Mouse (Mus musculus) MEL (cell line): ENCODE results near the gene Fbxo2. TPM values are rescaled to one million over a fixed set of nuclear protein-coding genes. Genes with fewer than 3 reads are reported as not detected.

Experiments
- DNase-seq: peaks from one replicate; pipeline ENCODE4 v3.0.0; 2011; ENCODE audit warnings: low read depth, low spot score
- H3K27ac ChIP-seq: 2 replicates; pipeline ENCODE4 v1.5.1; 2012; ENCODE audit warnings: low read depth, mild to moderate bottlenecking, control low read depth, low read length, moderate library complexity; ENCODE audit not compliant: control insufficient read depth
- H3K27me3 ChIP-seq, 2 experiments: fragments of 150-350 bp in 1 of 2; sonication (generic) in 1 of 2; 2 replicates each; pipeline ENCODE4 v1.6.1; 2012; ENCODE audit warnings: low read length in 2 of 2, mild to moderate bottlenecking in 2 of 2, improper control_type of control experiment in 1 of 2, moderate library complexity in 1 of 2; ENCODE audit not compliant: insufficient read depth in 2 of 2, control insufficient read depth in 1 of 2
- H3K36me3 ChIP-seq, 2 experiments: 2 replicates each; pipeline ENCODE4 v1.6.1; 2012 to 2014; ENCODE audit warnings: low read length in 2 of 2, improper control_type of control experiment in 1 of 2, inconsistent platforms in 1 of 2, mild to moderate bottlenecking in 1 of 2; ENCODE audit not compliant: insufficient read depth in 2 of 2, control insufficient read depth in 1 of 2
- H3K4me1 ChIP-seq, 2 experiments: fragments of 150-350 bp in 1 of 2; sonication (generic) in 1 of 2; 2 replicates each; pipeline ENCODE4 v1.6.1; 2012; ENCODE audit warnings: low read length in 2 of 2, improper control_type of control experiment in 1 of 2, mild to moderate bottlenecking in 1 of 2; ENCODE audit not compliant: insufficient read depth in 2 of 2, control insufficient read depth in 1 of 2
- H3K4me3 ChIP-seq, 2 experiments: fragments of 150-350 bp in 1 of 2; sonication (generic) in 1 of 2; 2 replicates each; pipeline ENCODE4 v1.5.1; 2012; ENCODE audit warnings: low read depth in 2 of 2, low read length in 2 of 2, mild to moderate bottlenecking in 2 of 2, moderate library complexity in 2 of 2, control low read depth in 1 of 2, improper control_type of control experiment in 1 of 2; ENCODE audit not compliant: control insufficient read depth in 1 of 2, insufficient read depth in 1 of 2
- H3K79me2 ChIP-seq: 2 replicates; pipeline ENCODE4 v1.6.1; 2012; ENCODE audit warnings: mild to moderate bottlenecking, low read length, moderate library complexity; ENCODE audit not compliant: control insufficient read depth, poor library complexity, insufficient read depth
- H3K9ac ChIP-seq: 2 replicates; pipeline ENCODE4 v1.6.1; 2012; ENCODE audit warnings: low read depth, mild to moderate bottlenecking, control low read depth, low read length, moderate library complexity; ENCODE audit not compliant: control insufficient read depth, poor library complexity, severe bottlenecking
- H3K9me3 ChIP-seq: fragments of 150-350 bp; sonication (generic); replicated peaks from 2 replicates; pipeline ENCODE4 v1.6.1; 2012; ENCODE audit warnings: mild to moderate bottlenecking, low read length, improper control_type of control experiment, moderate library complexity; ENCODE audit not compliant: insufficient read depth
- CHD1 ChIP-seq: IDR thresholded peaks from 2 replicates; pipeline ENCODE4 v1.6.1; 2012; ENCODE audit warnings: low read depth, mild to moderate bottlenecking, inconsistent platforms, low read length, improper control_type of control experiment
- CHD2 ChIP-seq: IDR thresholded peaks from 2 replicates; pipeline ENCODE4 v1.6.1; 2011; ENCODE audit warnings: low read length, improper control_type of control experiment
- EP300 ChIP-seq, 2 experiments: IDR thresholded peaks; 2 replicates each; pipeline ENCODE4 v1.6.1; 2011; ENCODE audit warnings: improper control_type of control experiment in 2 of 2, low read length in 2 of 2, low read depth in 1 of 2, mild to moderate bottlenecking in 1 of 2
- ETS1 ChIP-seq: IDR thresholded peaks from 2 replicates; pipeline ENCODE4 v1.6.1; 2012; ENCODE audit warnings: low read depth, mild to moderate bottlenecking, inconsistent platforms, low read length, improper control_type of control experiment, moderate library complexity
- HCFC1 ChIP-seq: IDR thresholded peaks from 2 replicates; pipeline ENCODE4 v1.6.1; 2012; ENCODE audit warnings: low read depth, mild to moderate bottlenecking, inconsistent platforms, low read length, improper control_type of control experiment, moderate library complexity
- MAFK ChIP-seq: IDR thresholded peaks from 2 replicates; pipeline ENCODE4 v1.6.1; 2011; ENCODE audit warnings: low read depth, mild to moderate bottlenecking, low read length, improper control_type of control experiment, borderline replicate concordance
- MEF2A ChIP-seq: IDR thresholded peaks from 2 replicates; pipeline ENCODE4 v1.6.1; 2014; ENCODE audit warnings: low read depth, mild to moderate bottlenecking, inconsistent platforms, low read length, improper control_type of control experiment; ENCODE audit not compliant: poor library complexity, insufficient replicate concordance, severe bottlenecking; ENCODE audit errors: extremely low read depth
- MYB ChIP-seq: IDR thresholded peaks from 2 replicates; pipeline ENCODE4 v1.6.1; 2011; ENCODE audit warnings: mild to moderate bottlenecking, low read depth, low read length, improper control_type of control experiment
- MYC ChIP-seq: IDR thresholded peaks from 2 replicates; pipeline ENCODE4 v1.6.1; 2011; ENCODE audit warnings: low read depth, mild to moderate bottlenecking, low read length, improper control_type of control experiment, moderate library complexity
- RCOR1 ChIP-seq: IDR thresholded peaks from 2 replicates; pipeline ENCODE4 v1.6.1; 2012; ENCODE audit warnings: low read depth, mild to moderate bottlenecking, inconsistent platforms, low read length, improper control_type of control experiment
- SMC3 ChIP-seq: IDR thresholded peaks from 2 replicates; pipeline ENCODE4 v1.6.1; 2011; ENCODE audit warnings: low read depth, low read length, improper control_type of control experiment
- TAL1 ChIP-seq: IDR thresholded peaks from 2 replicates; pipeline ENCODE4 v1.6.1; 2012; ENCODE audit warnings: mild to moderate bottlenecking, inconsistent platforms, low read length, moderate library complexity, mixed read lengths
- TBP ChIP-seq: IDR thresholded peaks from 2 replicates; pipeline ENCODE4 v1.8.0; 2011; ENCODE audit warnings: low read depth, low read length, improper control_type of control experiment
- TCF12 ChIP-seq: IDR thresholded peaks from 2 replicates; pipeline ENCODE4 v1.6.1; 2014; ENCODE audit warnings: low read depth, mild to moderate bottlenecking, inconsistent platforms, low read length, improper control_type of control experiment, moderate library complexity
- UBTF ChIP-seq: IDR thresholded peaks from 2 replicates; pipeline ENCODE4 v1.6.1; 2012; ENCODE audit warnings: low read depth, mild to moderate bottlenecking, inconsistent platforms, low read length, improper control_type of control experiment, moderate library complexity, borderline replicate concordance; ENCODE audit not compliant: insufficient read depth
- USF1 ChIP-seq: IDR thresholded peaks from 2 replicates; pipeline ENCODE4 v1.6.1; 2014; ENCODE audit warnings: low read depth, mild to moderate bottlenecking, inconsistent platforms, low read length, improper control_type of control experiment, moderate library complexity
- USF2 ChIP-seq, 2 experiments: IDR thresholded peaks; 2 replicates each; pipeline ENCODE4 v1.6.1; 2011 to 2012; ENCODE audit warnings: improper control_type of control experiment in 2 of 2, low read length in 2 of 2, borderline replicate concordance in 1 of 2, inconsistent platforms in 1 of 2, low read depth in 1 of 2, mild to moderate bottlenecking in 1 of 2; ENCODE audit not compliant: insufficient read depth in 1 of 2
- ZC3H11A ChIP-seq: IDR thresholded peaks from 2 replicates; pipeline ENCODE4 v1.6.1; 2012; ENCODE audit warnings: low read depth, mild to moderate bottlenecking, inconsistent platforms, low read length, improper control_type of control experiment
- ZKSCAN1 ChIP-seq: IDR thresholded peaks from 2 replicates; pipeline ENCODE4 v1.6.1; 2012; ENCODE audit warnings: low read depth, mild to moderate bottlenecking, inconsistent platforms, low read length, improper control_type of control experiment, moderate library complexity
- ZMIZ1 ChIP-seq: IDR thresholded peaks from 2 replicates; pipeline ENCODE4 v1.6.1; 2012; ENCODE audit warnings: low read depth, mild to moderate bottlenecking, inconsistent platforms, low read length, improper control_type of control experiment, moderate library complexity
- ZNF384 ChIP-seq: IDR thresholded peaks from 2 replicates; pipeline ENCODE4 v1.6.1; 2012; ENCODE audit warnings: low read depth, mild to moderate bottlenecking, inconsistent platforms, low read length, improper control_type of control experiment
- polyA plus RNA-seq, 2 experiments: library from polyadenylated mRNA; stranded (reverse) in 1 of 2; unstranded in 1 of 2; fragments of >175 nt in 1 of 2; fragments of >200 nt in 1 of 2; gene quantifications; 2 replicates each; pipeline versions ENCODE4 v1.2.1 to v1.2.4; 2012; ENCODE audit warnings: low replicate concordance in 2 of 2, low read depth in 1 of 2; ENCODE audit not compliant: insufficient read length in 2 of 2, insufficient read depth in 1 of 2, missing spikeins in 1 of 2
- total RNA-seq: library from RNA; depleted of rRNA; stranded (reverse); fragments of 300-350 nt; gene quantifications from 2 replicates; pipeline ENCODE4 v1.2.3, GENCODE M21; 2012

Fbxo2 gene
- total and polyA plus RNA-seq, 3 experiments = 0.35 to 2.7 TPM; not detected in 1

DNA sequence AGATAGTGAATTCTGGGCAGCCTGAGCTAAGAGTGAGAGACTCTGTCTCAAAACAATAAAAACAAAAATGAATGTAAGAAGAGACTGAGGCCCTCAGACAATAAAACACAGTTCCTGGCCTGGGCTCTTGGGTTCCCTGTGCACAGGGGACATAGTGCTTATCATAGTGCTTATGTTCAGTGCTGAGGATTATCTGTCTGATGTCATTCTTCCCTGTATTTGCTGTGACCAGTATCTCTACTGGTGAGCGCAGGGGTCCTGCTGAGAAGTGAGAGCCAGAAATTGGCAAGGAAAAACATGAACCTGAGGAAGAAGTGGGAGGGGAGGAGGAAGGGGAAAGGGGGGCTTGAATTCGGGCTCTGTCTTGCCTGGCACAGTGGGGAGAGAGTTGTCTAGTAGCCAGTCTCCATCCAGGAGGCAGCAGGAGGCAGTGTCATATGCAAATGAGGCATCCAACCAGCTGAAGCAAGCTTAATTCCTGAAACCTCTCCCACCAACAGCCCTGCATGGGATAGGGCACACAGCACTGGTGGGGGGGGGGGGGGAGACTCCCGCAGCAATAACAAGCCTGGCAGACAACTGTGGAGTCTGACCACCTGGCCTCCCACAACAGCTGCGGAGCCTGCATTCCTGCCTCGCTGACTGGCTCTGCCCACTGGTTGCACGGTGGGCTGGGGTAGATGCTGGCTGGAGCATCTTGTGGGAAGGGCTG is 38.3 kb upstream of the Fbxo2 start:
- Histone ChIP-seq H3K27ac (no peak overlapping the region), H3K4me1 (peaks cover 0 to 5% of the 10 kb centered on the region in 2 experiments; a peak in 2 of 4 replicates), H3K4me3 (no peak overlapping the region), H3K36me3 (no peaks in the 10 kb centered on the region), H3K9ac (no peak overlapping the region), H3K79me2 (no peaks in the 10 kb centered on the region), H3K27me3 (peaks cover 0 to 3% of the 10 kb centered on the region in 2 experiments; a peak in 2 of 4 replicates), H3K9me3 (no peaks in the 10 kb centered on the region)
- no peak for DNase-seq
- TF ChIP-seq CHD2 (no peak), SMC3 (no peak), MAFK (no peak), MYC (no peak), TCF12 (no peak), UBTF (no peak), HCFC1 (no peak), CHD1 (no peak), ETS1 (no peak), USF1 (no peak), MYB (no peak), ZKSCAN1 (no peak), TAL1 (no peak), ZC3H11A (no peak), RCOR1 (no peak), USF2 (IDR thresholded peaks at IDR 0.05; ENCODE audit: borderline replicate concordance in 1 of 2, insufficient read depth in 1 of 2, low read depth in 1 of 2, low read length in 2 of 2) (no peak), ZNF384 (no peak), ZMIZ1 (no peak)

- H3K4me3 ChIP-seq = no peak overlapping the region
- TF ChIP-seq TBP (no peak), HCFC1 (no peak), USF1 (no peak), EP300 (IDR thresholded peaks at IDR 0.05; ENCODE audit: low read depth in 1 of 2, low read length in 2 of 2) (no peak), ZKSCAN1 (no peak), MEF2A (no peak)
- TF ChIP-seq, all 39 proteins: peak for 0
- Histone ChIP-seq H3K9ac (no peak overlapping the region), H3K27me3 (peaks cover 0 to 3% of the 10 kb centered on the region in 2 experiments; a peak in 2 of 4 replicates), H3K79me2 (no peaks in the 10 kb centered on the region), H3K36me3 (no peaks in the 10 kb centered on the region), H3K9me3 (no peaks in the 10 kb centered on the region), H3K4me1 (peaks cover 0 to 5% of the 10 kb centered on the region in 2 experiments; a peak in 2 of 4 replicates), H3K27ac (no peak overlapping the region)
- DNase-seq = no peak
These were observed 37.7 kb upstream of the Fbxo2 start for GRCm38 (mm10) chr4:148122694-148123066.
